Mouse (Mus musculus): Measurements from ENCODE around the gene Prom1. TPM values are rescaled to one million over a fixed set of nuclear protein-coding genes. Genes with fewer than 3 reads are reported as not detected.

The Prom1 gene
- total and polyA plus RNA-seq, 3 experiments: 0.57 to 10.0 (median 7.8) TPM

- intact Hi-C loops (cut with DNase I): no loop called here
- Histone ChIP-seq H3K36me3 (ENCODE audit: control insufficient read depth, insufficient read depth, low read length) (no peaks in the 10 kb centered on the region), H3K4me1 (ENCODE audit: control insufficient read depth, insufficient read depth, low read length) (peaks cover 2% of the 10 kb centered on the region; the same call in 1 of the 2 replicates), H3K9ac (ENCODE audit: low read depth, low read length) (no peak overlapping the region), H3K4me3 (no peak overlapping the region; the same call in 1 of the 2 replicates), H3K27ac (no peak overlapping the region), H3K27me3 (ENCODE audit: control insufficient read depth, insufficient read depth, low read length) (no peaks in the 10 kb centered on the region), H3K79me2 (replicated peaks; ENCODE audit: control insufficient read depth, insufficient read depth, low read length) (no peaks in the 10 kb centered on the region)
- no peak for DNase-seq
- TF ChIP-seq EP300 (IDR thresholded peaks at IDR 0.05; ENCODE audit: insufficient read depth, low read depth, low read length) (no peak), POLR2A (IDR thresholded peaks at IDR 0.05; ENCODE audit: insufficient read depth, low read depth, low read length) (no peak), CTCF (IDR thresholded peaks at IDR 0.05) (no peak)
- WGBS: 65% methylated on average over 9 of the region's 9 CpGs
Measured at GRCm38 (mm10) chr5:43947330-43947977, 154.4 kb downstream of the Prom1 start.

Other genes starting within 250 kb of the Prom1 start
- 1 to 10 TPM; 7.3 to 7.5 TPM for gene Cd38, start 233.5 kb downstream of the Prom1 start, total RNA-seq (2021)
- gene Cd38, start 233.5 kb downstream of the Prom1 start, polyA plus RNA-seq (2012; rRNA removed): 8.6 and 22.0 TPM in 2 replicates
- gene Gm7879, start 188.9 kb downstream of the Prom1 start, total RNA-seq (2021): 1 to 10 TPM; 6.4 to 8.6 TPM
- 0.45 and 0.76 TPM in 2 replicates for gene Gm7879, start 188.9 kb downstream of the Prom1 start, polyA plus RNA-seq (2012; rRNA removed)
- not detected for gene Fgfbp1, start 120.3 kb downstream of the Prom1 start, total RNA-seq (2021)
- gene Fgfbp1, start 120.3 kb downstream of the Prom1 start, polyA plus RNA-seq (2012; rRNA removed): 0.16 and 0.44 TPM in 2 replicates
- gene Tapt1, start 124.6 kb upstream of the Prom1 start, total RNA-seq (2021): 10 to 100 TPM; 19.2 to 21.1 TPM
- gene Tapt1, start 124.6 kb upstream of the Prom1 start, polyA plus RNA-seq (2012; rRNA removed): 18.7 and 41.4 TPM in 2 replicates

Data from heart, adult 2 months (tissue).